Comparison of ENCODE assay signal across 16 mouse cellular contexts in genomic region chr3:148853372-148853771, GRCm38 (mm10).
DNase-seq lines count a peak whose midpoint lies in the region; ATAC-seq lines count a peak whose summit lies in the region.
"Had no signal": no experiment of that assay in that cellular context is flagged by ENCODE, and none has a peak within 500 bp of the region (broad histone marks: within the 10 kb centered on the region; RNA-seq: fewer than 3 reads in every experiment).

No protein-coding gene starts in this region.

- H3K27ac ChIP-seq in hindbrain, embryonic 14.5 days, result no peak overlapping the region
- no peak overlapping the region for H3K27ac ChIP-seq in neural tube, embryonic 13.5 days (replicated peaks)
- H3K27ac ChIP-seq: stomach, embryonic 15.5 days had no signal

- peaks cover 37% of the 10 kb centered on the region for H3K36me3 ChIP-seq in hindbrain, embryonic 14.5 days (replicated peaks; ENCODE audit: control insufficient read depth, insufficient read depth)
- peaks cover 36% of the 10 kb centered on the region for H3K36me3 ChIP-seq in neural tube, embryonic 13.5 days

- 10% methylated on average over 8 of the region's 8 CpGs for WGBS in hindbrain, embryonic 14.5 days
- whole genome bisulfite sequencing in neural tube, embryonic 13.5 days, result 13% methylated on average over 8 of the region's 8 CpGs

- DNase-seq in left cerebral cortex, postnatal 4 days, result peak; percentile 21
- DNase-seq in left cerebral cortex, postnatal 14 days (ENCODE audit: low spot score in 2 of 2), result no peak
- peak; percentile 18 for DNase-seq in embryo, embryonic 11 days
- DNase-seq in hindbrain, embryonic 14.5 days (ENCODE audit: low spot score), result no peak
- no peak for DNase-seq in kidney, adult 9 months
- DNase-seq in testis, postnatal 14 days (ENCODE audit: low spot score), result no peak
- DNase-seq: adrenal gland, adult 2 months; cerebellum, adult 18-20 months; heart, postnatal 10 days; kidney, postnatal 10 days; liver; lung, embryonic 14.5 days; spleen, adult 18-20 months had no signal

- H3K4me2 ChIP-seq in hindbrain, embryonic 14.5 days (replicated peaks), result peak overlapping the region; percentile 15; the same call in 1 of the 2 replicates
- H3K4me2 ChIP-seq in neural tube, embryonic 13.5 days, result peak overlapping the region; percentile 30
- H3K4me2 ChIP-seq: lung, embryonic 14.5 days; stomach, embryonic 15.5 days had no signal

- H3K9me3 ChIP-seq in hindbrain, embryonic 14.5 days (ENCODE audit: control insufficient read depth, low read length), result no peaks in the 10 kb centered on the region
- H3K9me3 ChIP-seq in neural tube, embryonic 13.5 days, result no peaks in the 10 kb centered on the region
- H3K9me3 ChIP-seq: stomach, embryonic 15.5 days had no signal

- no peaks in the 10 kb centered on the region for H3K27me3 ChIP-seq in hindbrain, embryonic 14.5 days (ENCODE audit: control insufficient read depth, insufficient read depth, low read length)
- no peaks in the 10 kb centered on the region for H3K27me3 ChIP-seq in neural tube, embryonic 13.5 days
- H3K27me3 ChIP-seq: stomach, embryonic 15.5 days had no signal

- intact Hi-C loops in left cerebral cortex, postnatal 4 days (cut with DNase I), result no loop called here
- intact Hi-C loops in left cerebral cortex, postnatal 14 days (cut with DNase I), result no loop called here

- H3K4me1 ChIP-seq in hindbrain, embryonic 14.5 days (replicated peaks; ENCODE audit: control insufficient read depth, insufficient read depth, low read length), result peaks cover 30% of the 10 kb centered on the region
- peaks cover 27% of the 10 kb centered on the region for H3K4me1 ChIP-seq in neural tube, embryonic 13.5 days (replicated peaks)
- H3K4me1 ChIP-seq: stomach, embryonic 15.5 days had no signal

- no peak overlapping the region for H3K4me3 ChIP-seq in hindbrain, embryonic 14.5 days (replicated peaks; ENCODE audit: low read length)
- no peak overlapping the region for H3K4me3 ChIP-seq in neural tube, embryonic 13.5 days
- H3K4me3 ChIP-seq: stomach, embryonic 15.5 days had no signal

- peak overlapping the region; percentile 18; the same call in 1 of the 2 replicates for H3K9ac ChIP-seq in hindbrain, embryonic 14.5 days
- H3K9ac ChIP-seq in neural tube, embryonic 13.5 days, result no peak overlapping the region
- H3K9ac ChIP-seq: lung, embryonic 14.5 days; stomach, embryonic 15.5 days had no signal

- no peak for ATAC-seq in hindbrain, embryonic 14.5 days (ENCODE audit: low FRiP score)
- ATAC-seq in neural tube, embryonic 13.5 days (ENCODE audit: low read depth), result 0 out of 2 replicates have a peak, but pooled peaks have one; percentile 40
- ATAC-seq in CD4-positive, CD25-positive, alpha-beta regulatory T cell, adult 4 months, result no peak

Comparison
In these comparisons a context has a peak if more than half of its experiments do, and no peak if none do; other contexts are left out.
1. DNase-seq: peak in left cerebral cortex, postnatal 4 days (single experiment) and embryo, embryonic 11 days (single experiment); none in left cerebral cortex, postnatal 14 days (0 of 2), hindbrain, embryonic 14.5 days (single experiment), kidney, adult 9 months (single experiment) and testis, postnatal 14 days (single experiment).